Mouse (Mus musculus): Measurements from ENCODE around the gene Prcp.

Prcp gene
- long read RNA-seq, experiment 1, transcript Prcp-201 (9 exons, 2,967 nt): major isoform, 6 of 7 reads
- long read RNA-seq, experiment 1, partial matches to known transcripts: 1 of 7 reads
- long read RNA-seq, experiment 1, other reads (novel, unspliced or antisense): 0 of 7 reads
- long read RNA-seq, experiment 2, transcript Prcp-201 (9 exons, 2,967 nt): major isoform, 6 of 6 reads
- long read RNA-seq, experiment 2, partial matches to known transcripts: 0 of 6 reads
- long read RNA-seq, experiment 2, other reads (novel, unspliced or antisense): 0 of 6 reads

DNA sequence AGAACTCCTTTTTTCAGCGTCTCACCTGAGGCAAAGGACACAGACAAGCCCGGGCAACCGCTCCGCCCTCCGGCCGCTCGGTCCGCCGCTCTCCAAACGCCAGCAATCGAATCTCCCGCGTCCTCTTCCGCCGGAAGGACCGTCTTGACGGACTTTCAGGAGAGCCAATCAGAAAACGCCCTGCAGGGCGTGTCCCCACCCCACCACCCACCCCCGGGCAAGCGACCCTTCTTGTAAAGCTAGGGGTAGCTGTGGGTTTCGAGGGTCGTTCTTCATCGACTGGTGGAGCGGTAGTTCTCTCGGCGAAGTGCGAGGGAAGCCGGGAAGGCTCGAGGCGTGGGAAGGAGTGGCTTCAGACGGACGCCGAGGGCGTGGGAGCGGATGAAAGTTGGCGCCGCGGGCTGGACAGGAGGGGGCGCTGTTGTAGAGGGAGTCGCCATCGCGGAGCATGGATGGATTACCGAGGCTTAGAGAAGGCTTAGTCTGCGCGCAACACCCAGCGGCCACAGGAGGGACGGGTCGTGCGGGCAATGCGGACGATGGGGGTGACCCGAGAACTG, at the start of gene Prcp, which contains the start of gene Ddias:
TSS of gene Prcp (plus strand) at position 355 of the 560 bp plus-strand sequence.
TSS of gene Ddias (minus strand) at position 132 of the 560 bp plus-strand sequence.
- intact Hi-C loops (cut with DNase I): loop anchor here (2.0 to 5.0 kb wide), 2 partner anchors 19 to 242 kb away; no protein-coding TSS in a partner anchor

DNA sequence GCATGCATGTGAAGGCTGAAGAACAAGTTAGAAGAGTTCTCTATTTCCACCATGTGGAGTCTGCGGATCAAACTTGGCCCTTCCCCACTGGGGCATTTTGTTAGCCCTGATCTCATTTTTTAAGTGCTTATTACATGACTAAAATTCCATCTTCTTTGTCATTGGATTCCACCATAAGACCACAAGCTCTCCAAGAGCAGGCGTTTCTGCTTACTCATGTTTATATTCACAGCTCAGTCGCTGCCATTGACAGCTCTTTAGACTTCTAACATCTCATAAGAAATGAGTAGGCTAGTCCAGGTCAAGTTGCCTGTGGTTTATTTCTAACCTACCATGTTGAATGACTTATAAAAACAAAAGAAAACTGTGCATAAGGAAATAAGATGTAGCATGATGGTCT, 48.0 kb upstream of the Prcp start:
- intact Hi-C loops (cut with DNase I): loop anchor here (10.0 kb wide), 1 partner anchor 81 kb away; the partner anchor contains the start of gene Rab30

DNA sequence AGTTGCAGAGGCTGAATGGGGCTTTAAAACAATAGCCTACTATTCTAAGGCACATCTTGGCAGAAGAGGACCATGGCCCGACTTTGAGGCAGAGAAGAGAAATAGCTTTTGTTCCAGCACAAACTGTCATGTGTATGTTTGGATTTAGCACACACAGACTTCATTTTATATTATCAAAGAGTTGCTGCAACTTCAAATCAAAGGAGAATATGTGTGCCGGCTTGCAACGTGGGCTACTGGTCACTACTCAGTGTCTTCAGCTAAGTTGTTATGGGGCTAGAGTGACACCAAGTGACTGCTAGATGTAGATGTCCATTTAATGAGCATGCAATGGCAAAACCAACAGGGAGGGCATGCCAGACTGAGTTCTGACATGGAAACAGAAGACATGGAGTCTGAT, 46.3 kb upstream of the Prcp start:
- intact Hi-C loops (cut with DNase I): loop anchor here (10.0 kb wide), 1 partner anchor 83 kb away; the partner anchor contains the start of gene Rab30

DNA sequence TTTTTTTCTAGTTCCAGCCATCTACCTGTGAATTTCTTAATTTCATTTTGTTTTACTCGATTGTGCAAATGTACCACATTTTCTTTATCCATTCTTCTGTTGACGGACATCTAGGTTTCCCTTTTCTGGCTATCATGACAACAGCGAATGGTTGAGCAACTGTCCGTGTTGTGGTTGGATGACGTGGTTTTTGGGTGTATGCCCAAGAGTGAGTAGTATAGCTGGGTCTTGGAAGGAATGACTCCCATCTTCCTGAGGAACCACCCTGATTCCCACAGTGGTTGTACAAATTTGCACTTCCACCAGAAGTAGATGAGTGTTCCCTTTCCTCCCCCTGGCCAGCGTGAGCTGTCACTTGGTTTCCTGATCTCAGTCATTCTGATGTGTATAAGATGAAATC, 41.9 kb upstream of the Prcp start:
- intact Hi-C loops (cut with DNase I): no loop called here

- intact Hi-C loops (cut with DNase I): no loop called here
Measured at GRCm38 (mm10) chr7:92834391-92834790, 39.9 kb upstream of the Prcp start.

DNA sequence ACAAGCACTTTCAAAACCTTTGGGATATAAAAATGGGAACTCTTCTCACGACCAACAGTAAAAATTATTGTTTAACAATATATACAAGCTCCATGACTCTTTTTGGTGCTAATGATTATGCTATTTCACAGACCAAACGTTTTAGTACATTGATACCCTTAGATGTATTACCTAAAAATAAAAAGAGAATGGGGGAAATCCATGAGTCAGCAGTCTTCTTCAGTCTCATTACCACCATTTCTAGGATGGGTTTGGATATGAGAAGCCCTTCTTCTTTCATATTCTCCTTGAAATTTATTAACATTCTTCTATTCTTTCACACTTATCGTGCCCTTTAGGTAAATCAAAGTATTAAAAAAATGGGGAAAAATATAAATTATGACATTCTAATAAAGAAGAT, 37.8 kb upstream of the Prcp start:
- intact Hi-C loops (cut with DNase I): no loop called here

DNA sequence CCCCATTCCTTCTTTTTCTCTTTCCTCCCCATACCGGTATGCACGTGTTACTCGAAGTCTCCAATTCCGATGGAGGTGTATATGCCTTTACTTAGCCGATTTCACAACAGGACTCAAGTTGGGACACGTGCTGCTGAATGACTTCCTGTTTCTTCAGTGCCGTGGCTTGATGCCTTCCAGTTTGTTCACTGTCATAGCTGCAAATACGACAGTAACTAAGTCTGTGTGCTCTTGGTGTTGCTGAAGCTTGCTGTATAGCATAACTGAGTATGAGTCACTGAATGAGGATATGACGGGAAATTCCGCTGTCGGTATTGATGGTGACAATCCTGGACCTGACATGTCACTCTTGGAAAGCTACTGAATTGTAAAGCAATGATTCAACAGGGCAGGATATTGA, 37.0 kb upstream of the Prcp start:
- intact Hi-C loops (cut with DNase I): no loop called here

DNA sequence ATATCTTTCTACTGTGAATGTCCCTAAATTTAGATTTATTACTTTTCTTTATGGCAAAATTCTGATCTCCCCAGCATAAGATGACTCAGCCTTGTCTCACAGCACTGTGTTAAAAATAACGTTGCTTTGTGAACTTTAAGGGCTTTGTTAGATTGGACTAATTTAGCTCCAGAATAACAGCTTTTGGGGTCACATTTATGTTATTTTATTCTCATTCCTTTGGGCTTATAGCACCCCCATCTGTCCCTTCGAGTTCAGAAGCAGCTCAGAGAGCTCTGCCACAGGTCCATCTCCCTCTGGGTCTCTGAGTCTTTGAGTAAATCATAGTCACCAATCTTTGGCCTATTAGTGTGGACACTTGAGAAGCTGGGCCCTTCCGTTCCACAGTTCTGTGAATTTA, 36.4 kb upstream of the Prcp start:
- intact Hi-C loops (cut with DNase I): no loop called here

- intact Hi-C loops (cut with DNase I): no loop called here
Measured at GRCm38 (mm10) chr7:92842254-92842653, 32.0 kb upstream of the Prcp start.

- intact Hi-C loops (cut with DNase I): no loop called here
Measured at GRCm38 (mm10) chr7:92848246-92848645, 26.0 kb upstream of the Prcp start.

GRCm38 (mm10) chr7:92866526-92866925, 7.7 kb upstream of the Prcp start:
- intact Hi-C loops (cut with DNase I): loop anchor here (5.0 kb wide), 1 partner anchor 124 kb away; the partner anchor contains the start of gene Rab30

DNA sequence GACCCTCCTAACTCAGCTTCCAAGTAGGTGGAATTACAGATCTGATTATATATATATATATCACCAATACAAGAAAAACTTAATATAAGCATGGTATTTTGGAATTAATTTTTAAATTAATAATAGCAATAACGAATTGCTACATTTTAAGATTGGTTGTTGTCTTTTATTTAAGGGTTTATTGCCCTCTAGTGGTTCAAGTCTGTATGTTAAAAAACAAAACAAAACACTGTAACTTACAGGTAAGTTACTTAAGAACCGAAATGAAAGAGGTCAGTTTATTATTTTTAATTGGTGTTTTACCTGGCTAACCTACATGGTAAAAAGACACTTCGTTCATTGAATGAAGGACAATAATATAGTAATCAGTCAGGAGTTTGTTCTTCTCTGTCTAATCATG, 4.1 kb upstream of the Prcp start:
- intact Hi-C loops (cut with DNase I): loop anchor here (5.0 kb wide), 1 partner anchor 238 kb away; no protein-coding TSS in a partner anchor

DNA sequence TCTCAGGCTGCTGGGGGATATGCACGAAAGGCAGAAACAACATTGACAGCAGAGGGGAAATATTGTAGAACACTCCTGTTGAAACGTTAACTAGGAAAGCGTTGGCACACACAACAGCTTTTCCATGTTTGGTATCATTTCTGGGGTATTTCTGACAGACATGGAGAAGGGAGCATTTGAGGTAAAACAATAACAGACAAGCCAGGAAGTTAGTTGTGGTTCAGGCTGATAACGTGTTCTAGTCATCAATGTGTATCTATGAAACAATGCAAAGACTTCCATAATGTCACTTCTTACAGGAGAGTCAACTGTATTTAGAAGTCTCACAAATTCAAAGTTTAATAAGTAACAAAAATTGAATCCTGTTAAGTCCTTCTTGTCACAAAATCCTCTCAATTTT, 2.7 kb upstream of the Prcp start:
- intact Hi-C loops (cut with DNase I): loop anchor here (5.0 kb wide), 1 partner anchor 239 kb away; no protein-coding TSS in a partner anchor

- intact Hi-C loops (cut with DNase I): loop anchor here (2.0 to 5.0 kb wide), 3 partner anchors 18 to 243 kb away; no protein-coding TSS in a partner anchor
Measured at GRCm38 (mm10) chr7:92874761-92875408, 615 bp downstream of the Prcp start.

DNA sequence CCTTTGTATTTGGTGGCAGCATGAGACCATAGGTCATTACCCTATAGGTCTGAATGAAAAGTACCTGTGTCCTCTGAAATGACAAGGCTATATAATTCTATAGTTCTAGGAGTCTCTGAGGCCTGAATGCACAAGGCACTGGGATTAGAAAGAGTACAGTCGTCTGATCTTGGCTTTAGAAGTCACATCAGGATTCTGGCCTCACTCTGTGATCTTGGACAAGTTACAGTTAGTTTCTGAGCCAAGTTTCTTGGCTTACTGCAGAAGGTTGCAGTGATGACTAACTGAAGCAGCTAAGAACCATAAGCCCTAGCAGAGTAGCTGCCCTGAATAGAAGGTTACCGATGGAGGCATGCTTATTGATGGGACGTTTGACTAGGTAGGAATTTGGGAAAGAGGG, 1.8 kb downstream of the Prcp start:
- intact Hi-C loops (cut with DNase I): loop anchor here (5.0 kb wide), 1 partner anchor 86 kb away; no protein-coding TSS in a partner anchor

DNA sequence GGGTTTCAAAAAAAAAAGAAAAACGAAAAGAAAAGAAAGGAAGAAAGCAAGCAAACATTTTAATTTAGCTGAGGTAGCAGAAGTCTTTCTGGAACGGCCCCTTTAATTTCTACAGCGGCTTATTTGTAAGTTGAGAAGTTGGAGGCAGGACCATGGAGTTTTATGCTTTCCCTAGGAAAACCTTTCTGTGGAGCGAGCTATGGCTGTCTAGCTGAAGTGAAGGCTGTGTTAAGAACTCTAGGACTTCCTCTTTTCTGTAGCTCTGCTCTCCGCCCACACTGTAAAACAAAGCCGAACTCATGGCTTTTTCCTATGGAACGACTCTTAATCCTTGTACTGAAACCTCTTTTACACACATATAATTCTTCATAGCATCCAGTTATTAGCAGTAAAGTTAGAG, 2.3 kb downstream of the Prcp start:
- intact Hi-C loops (cut with DNase I): loop anchor here (5.0 kb wide), 1 partner anchor 86 kb away; no protein-coding TSS in a partner anchor

DNA sequence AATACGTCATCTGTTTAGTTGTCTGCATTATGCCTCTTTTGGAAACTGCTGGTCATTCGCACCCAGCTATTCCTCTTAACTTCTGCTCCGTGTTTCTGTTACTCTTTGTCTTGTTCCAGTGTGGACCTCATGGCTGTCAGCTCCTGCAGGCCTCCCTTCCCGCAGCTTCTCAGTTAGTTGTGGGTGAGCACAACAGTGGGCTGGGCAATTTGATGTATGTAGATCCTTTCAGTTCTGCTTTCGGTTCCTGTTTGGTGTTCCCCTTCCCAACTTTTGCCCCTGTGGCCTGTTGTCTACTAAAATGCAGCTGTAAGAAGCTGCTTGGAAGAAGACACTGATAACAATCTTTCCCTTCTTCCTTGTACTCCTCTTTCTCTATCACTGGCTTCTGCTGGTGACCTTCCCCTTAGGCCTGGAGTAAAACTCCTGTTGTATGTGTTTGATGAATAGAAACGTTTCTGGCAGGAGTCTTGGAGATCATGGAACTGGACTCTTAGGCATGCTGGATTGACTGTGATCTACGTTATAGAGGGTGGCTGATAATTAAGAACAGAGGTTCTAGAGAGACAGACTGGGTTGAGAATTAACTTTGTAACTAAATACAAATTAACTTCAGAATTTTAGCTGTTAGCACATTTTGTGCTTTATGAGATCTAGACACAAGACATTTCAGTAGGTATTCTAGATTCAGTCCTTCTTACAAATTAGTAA, 4.5 kb downstream of the Prcp start:
- intact Hi-C loops (cut with DNase I): loop anchor here (5.0 kb wide), 1 partner anchor 84 kb away; no protein-coding TSS in a partner anchor

DNA sequence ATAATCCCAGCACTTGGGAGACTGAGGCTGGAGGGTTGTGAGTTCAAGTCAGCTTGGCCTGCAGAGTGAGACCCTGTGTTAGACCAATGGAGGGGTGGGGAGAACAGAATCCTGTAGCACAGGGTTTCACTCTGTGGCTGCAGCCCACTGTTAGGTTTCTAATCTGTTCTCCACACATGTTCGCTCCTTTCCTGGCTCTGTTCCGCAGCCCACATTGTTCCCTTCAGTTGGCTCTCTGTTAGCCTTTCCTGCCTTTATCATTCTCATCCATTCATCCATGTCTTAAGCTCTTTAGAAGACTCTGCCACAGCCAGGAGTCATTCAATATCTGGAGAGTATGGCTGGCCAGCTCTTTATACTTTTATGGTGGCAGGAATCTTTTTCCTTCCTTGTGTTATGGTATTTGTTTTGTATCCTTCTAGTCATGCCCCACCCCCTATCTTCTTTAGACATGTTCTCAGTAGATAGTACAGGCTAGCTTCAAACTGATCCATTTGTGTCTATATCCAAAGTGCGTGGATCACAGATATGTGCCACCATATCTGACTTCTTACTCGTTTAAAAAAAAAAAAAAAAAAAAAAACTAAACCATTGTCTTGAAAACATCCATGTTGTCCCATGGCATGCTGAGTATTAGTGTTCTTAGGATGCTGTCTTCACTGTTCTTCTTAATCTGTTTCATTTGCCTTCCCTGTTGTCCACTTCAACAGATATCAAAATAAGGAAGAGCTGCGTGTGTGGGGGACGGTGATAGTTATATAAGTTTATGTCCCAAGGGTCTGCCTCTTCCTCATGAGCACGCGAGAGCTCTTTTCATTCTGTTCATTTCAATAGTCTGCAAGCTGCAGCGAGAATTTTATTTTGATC, 9.8 kb downstream of the Prcp start:
- intact Hi-C loops (cut with DNase I): no loop called here

DNA sequence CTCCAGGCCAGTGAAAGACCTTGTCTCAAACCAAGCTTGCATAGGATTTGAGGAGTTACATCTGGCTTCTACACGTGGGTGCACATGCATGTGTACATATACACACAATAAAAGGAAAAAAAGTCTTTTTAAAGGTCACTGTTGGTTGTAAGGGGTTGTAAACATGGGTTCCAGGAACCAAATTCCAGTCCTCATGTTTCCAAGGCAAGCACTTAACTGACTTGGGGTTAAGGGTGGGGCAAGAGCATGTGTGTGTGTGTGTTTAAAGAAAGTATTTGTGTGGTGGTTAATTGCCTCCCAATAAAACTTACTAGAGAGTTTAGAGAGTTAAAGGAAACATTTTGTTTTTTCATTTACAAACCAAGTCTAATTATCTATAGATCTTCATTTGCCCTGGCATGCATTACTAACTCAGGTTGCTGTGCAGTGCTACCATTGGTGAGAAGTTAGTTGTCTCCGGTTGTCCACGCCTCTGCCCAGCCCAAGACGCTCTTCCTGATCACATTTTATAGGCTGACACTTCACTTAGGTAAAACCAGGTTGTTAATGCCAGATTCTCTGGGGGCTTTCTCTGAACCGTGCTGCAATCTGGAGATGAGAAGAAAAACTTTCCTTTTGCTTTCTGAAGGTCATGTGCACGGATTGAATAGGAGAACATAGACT, 10.9 kb downstream of the Prcp start:
- intact Hi-C loops (cut with DNase I): no loop called here

- intact Hi-C loops (cut with DNase I): no loop called here
Measured at GRCm38 (mm10) chr7:92886801-92887200, 12.5 kb downstream of the Prcp start.
